In the genomic region with DNA sequence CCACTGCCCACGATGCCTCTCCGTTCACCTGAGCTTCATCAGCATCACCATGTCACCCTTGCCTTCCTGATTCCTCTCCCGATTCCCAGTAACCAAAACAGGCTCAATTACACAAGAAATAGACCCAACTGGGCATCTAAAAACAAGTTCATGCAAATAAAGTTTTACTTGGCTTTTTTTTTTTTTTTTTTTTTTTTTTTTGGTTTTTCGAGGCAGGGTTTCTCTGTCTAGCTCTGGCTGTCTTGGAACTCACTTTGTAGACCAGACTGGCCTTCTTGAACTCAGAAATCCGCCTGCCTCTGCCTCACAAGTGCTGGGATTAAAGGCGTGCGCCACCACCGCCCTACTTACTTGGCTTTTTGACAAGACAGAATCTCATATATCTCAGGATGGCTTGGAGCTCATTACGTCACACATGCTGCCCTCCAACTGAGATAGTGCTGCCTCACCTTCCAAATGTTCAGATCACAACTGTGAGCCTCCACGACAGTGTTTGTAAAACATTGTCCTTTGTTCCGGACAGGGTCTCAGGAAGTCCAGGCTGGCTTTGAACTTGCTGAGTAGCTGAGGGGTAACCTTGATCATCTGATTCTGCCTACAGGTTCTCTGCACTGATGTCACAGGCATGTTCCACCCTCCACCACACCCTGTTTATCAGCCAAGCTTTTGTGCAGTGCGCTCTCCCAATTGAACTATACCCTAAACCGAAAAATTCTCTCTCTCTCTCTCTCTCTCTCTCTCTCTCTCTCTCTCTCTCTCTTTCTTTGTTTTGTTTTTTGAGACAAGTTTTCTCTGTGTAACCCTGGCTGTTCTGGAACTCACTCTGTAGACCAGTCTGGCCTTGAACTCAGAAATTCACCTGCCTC, we compare ENCODE assay signal across 11 mouse cellular contexts. TPM values are rescaled to one million over a fixed set of nuclear protein-coding genes. Genes with fewer than 3 reads are reported as not detected.
DNase-seq lines count a peak whose midpoint lies in the region; ATAC-seq and TF ChIP-seq lines count a peak whose summit lies in the region.
"Had no signal": no experiment of that assay in that cellular context is flagged by ENCODE, and none has a peak within 500 bp of the region (broad histone marks: within the 10 kb centered on the region; RNA-seq: fewer than 3 reads in every experiment).

No protein-coding gene starts in this region.

- WGBS in heart, embryonic 11.5 days (ENCODE audit: insufficient replicate concordance): 65% methylated on average over 13 of the region's 13 CpGs
- 68% methylated on average over 13 of the region's 13 CpGs for WGBS in hindbrain, embryonic 11.5 days

- no peak for ATAC-seq in heart, embryonic 11.5 days (replicated peaks; ENCODE audit: insufficient number of reproducible peaks, low FRiP score, low TSS enrichment)
- no peak for ATAC-seq in G1E (ENCODE audit: extremely low read depth, insufficient number of reproducible peaks, low FRiP score, poor library complexity, severe bottlenecking)
- ATAC-seq in hindbrain, embryonic 11.5 days (ENCODE audit: low FRiP score): no peak
- 0 out of 2 replicates have a peak, but pooled peaks have one; percentile 20 for ATAC-seq in megakaryocyte-erythroid progenitor cell, adult 5-6 weeks (replicated peaks; ENCODE audit: low FRiP score, low TSS enrichment, poor library complexity, severe bottlenecking)

- no peak for DNase-seq in heart, adult 9 months (ENCODE audit: low spot score in 2 of 2)
- no peak for DNase-seq in G1E (ENCODE audit: low spot score)
- no peak for DNase-seq in hindbrain, embryonic 11.5 days (ENCODE audit: low spot score)
- no peak for DNase-seq in urinary bladder, postnatal 25 days (ENCODE audit: low spot score)
- DNase-seq in lung, postnatal 4 days: no peak
- no peak for DNase-seq in adrenal gland, postnatal 36 days

- H3K4me2 ChIP-seq in heart, embryonic 11.5 days: peak overlapping the region; percentile 78
- H3K4me2 ChIP-seq in hindbrain, embryonic 11.5 days (replicated peaks; ENCODE audit: low read depth, low read length): peak overlapping the region; percentile 90

- H3K4me1 ChIP-seq in heart, embryonic 11.5 days (ENCODE audit: control insufficient read depth, insufficient read depth, low read length): peaks cover 18% of the 10 kb centered on the region
- peaks cover 24% of the 10 kb centered on the region for H3K4me1 ChIP-seq in G1E (ENCODE audit: insufficient read depth, low read depth, low read length)
- H3K4me1 ChIP-seq in hindbrain, embryonic 11.5 days (replicated peaks; ENCODE audit: control insufficient read depth, insufficient read depth, low read length): peaks cover 14% of the 10 kb centered on the region

- H3K36me3 ChIP-seq in heart, embryonic 11.5 days (ENCODE audit: control insufficient read depth, insufficient read depth, low read length): no peaks in the 10 kb centered on the region
- H3K36me3 ChIP-seq in G1E (replicated peaks): no peaks in the 10 kb centered on the region
- no peaks in the 10 kb centered on the region for H3K36me3 ChIP-seq in hindbrain, embryonic 11.5 days (ENCODE audit: control insufficient read depth, insufficient read depth, low read length)

- no peak for TF ChIP-seq CTCF in G1E (IDR thresholded peaks at IDR 0.05; ENCODE audit: low read depth, low read length)

- H3K27me3 ChIP-seq in heart, embryonic 11.5 days (ENCODE audit: control insufficient read depth, insufficient read depth, low read length): peaks cover 71% of the 10 kb centered on the region
- H3K27me3 ChIP-seq in G1E (ENCODE audit: insufficient read depth, low read length): peaks cover 59% of the 10 kb centered on the region
- peaks cover 31% of the 10 kb centered on the region for H3K27me3 ChIP-seq in hindbrain, embryonic 11.5 days (ENCODE audit: control insufficient read depth, insufficient read depth, low read length)

- no peak overlapping the region for H3K4me3 ChIP-seq in heart, embryonic 11.5 days (ENCODE audit: low read depth, low read length)
- H3K4me3 ChIP-seq in G1E (ENCODE audit: low read depth, low read length): peak overlapping the region; percentile 56; the same call in 1 of the 2 replicates
- H3K4me3 ChIP-seq in hindbrain, embryonic 11.5 days (ENCODE audit: low read depth, low read length): peak overlapping the region; percentile 63; the same call in 1 of the 2 replicates
- H3K4me3 ChIP-seq: myocyte had no signal

- no peak overlapping the region for H3K27ac ChIP-seq in heart, embryonic 11.5 days (ENCODE audit: low read depth, low read length)
- H3K27ac ChIP-seq in hindbrain, embryonic 11.5 days (ENCODE audit: low read depth, low read length): no peak overlapping the region

- no peak overlapping the region for H3K9ac ChIP-seq in heart, embryonic 11.5 days (ENCODE audit: low read depth, low read length)
- peak overlapping the region; percentile 79; the same call in 1 of the 2 replicates for H3K9ac ChIP-seq in hindbrain, embryonic 11.5 days (ENCODE audit: low read depth, low read length)

- H3K9me3 ChIP-seq in heart, embryonic 11.5 days (replicated peaks; ENCODE audit: control insufficient read depth, low read length): no peaks in the 10 kb centered on the region
- no peaks in the 10 kb centered on the region for H3K9me3 ChIP-seq in G1E (replicated peaks)
- H3K9me3 ChIP-seq in hindbrain, embryonic 11.5 days (ENCODE audit: control insufficient read depth, low read length): no peaks in the 10 kb centered on the region

RNA-seq across cellular contexts. Expression of gene Mast1, which starts 0.7 kb away (rescaled TPM):
- polyA plus RNA-seq in heart, embryonic 11.5 days (2014; fragmentation: Nextera tagmentation; extraction: Ambion mirVana): 0.27 TPM in 1 of 2 replicates, not detected in the other
- total RNA-seq in G1E (2014; fragmentation: Nextera tagmentation): not detected in 2 replicates
- total RNA-seq in G1E (2017): 0.23 and 0.27 TPM in 2 replicates
- polyA plus RNA-seq in G1E (2012): 0.16 and 0.25 TPM in 2 replicates
- 10.2 and 11.4 TPM in 2 replicates for polyA plus RNA-seq in hindbrain, embryonic 11.5 days (2014; fragmentation: Nextera tagmentation; extraction: Ambion mirVana)
- 0.45 TPM in 1 of 2 replicates, not detected in the other for total RNA-seq in megakaryocyte-erythroid progenitor cell, adult 5-6 weeks (2014; fragmentation: Nextera tagmentation)
- total RNA-seq in megakaryocyte-erythroid progenitor cell, adult 5-6 weeks (2017): 0.42 TPM in 1 of 2 replicates, not detected in the other
- total RNA-seq in adrenal gland, postnatal 36 days (2021): 1 to 10 TPM; 1.0 to 1.3 TPM
- polyA plus RNA-seq: myocyte had no signal

RNA-seq across cellular contexts. Expression of gene Rtbdn, which starts 8.9 kb away (rescaled TPM):
- not detected in 2 replicates for polyA plus RNA-seq in heart, embryonic 11.5 days (2014; fragmentation: Nextera tagmentation; extraction: Ambion mirVana)
- not detected in 2 replicates for total RNA-seq in G1E (2014; fragmentation: Nextera tagmentation)
- 0.11 and 0.12 TPM in 2 replicates for total RNA-seq in G1E (2017)
- polyA plus RNA-seq in G1E (2012): not detected in 2 replicates
- polyA plus RNA-seq in hindbrain, embryonic 11.5 days (2014; fragmentation: Nextera tagmentation; extraction: Ambion mirVana): 0.14 TPM in 1 of 2 replicates, not detected in the other
- total RNA-seq in megakaryocyte-erythroid progenitor cell, adult 5-6 weeks (2014; fragmentation: Nextera tagmentation): not detected in 2 replicates
- total RNA-seq in megakaryocyte-erythroid progenitor cell, adult 5-6 weeks (2017): not detected in 2 replicates
- not detected for total RNA-seq in adrenal gland, postnatal 36 days (2021)
- total RNA-seq: adrenal gland, adult 2 months had no signal
- polyA plus RNA-seq: myocyte had no signal

RNA-seq across cellular contexts. Expression of gene Dnase2a, which starts 29.5 kb away (rescaled TPM):
- 4.3 and 5.4 TPM in 2 replicates for polyA plus RNA-seq in heart, embryonic 11.5 days (2014; fragmentation: Nextera tagmentation; extraction: Ambion mirVana)
- total RNA-seq in G1E (2014; fragmentation: Nextera tagmentation) (116 and 118 TPM in 2 replicates), G1E (2017) (147 and 170 TPM in 2 replicates)
- 40.2 and 75.0 TPM in 2 replicates for polyA plus RNA-seq in G1E (2012)
- 5.8 and 6.4 TPM in 2 replicates for polyA plus RNA-seq in hindbrain, embryonic 11.5 days (2014; fragmentation: Nextera tagmentation; extraction: Ambion mirVana)
- total RNA-seq in megakaryocyte-erythroid progenitor cell, adult 5-6 weeks (2014; fragmentation: Nextera tagmentation): 29.1 and 38.8 TPM in 2 replicates
- 26.7 and 42.2 TPM in 2 replicates for total RNA-seq in megakaryocyte-erythroid progenitor cell, adult 5-6 weeks (2017)
- total RNA-seq in adrenal gland, postnatal 36 days (2021): 10 to 100 TPM in 1 of 2 experiments, 1 to 10 TPM in 1; 9.5 to 10.3 TPM

RNA-seq across cellular contexts. Expression of gene Gm49661, which starts 31.4 kb away (rescaled TPM):
- polyA plus RNA-seq in heart, embryonic 11.5 days (2014; fragmentation: Nextera tagmentation; extraction: Ambion mirVana): not detected in 2 replicates
- total RNA-seq in G1E (2014; fragmentation: Nextera tagmentation) (not detected in 2 replicates), G1E (2017) (not detected in 2 replicates)
- not detected in 2 replicates for polyA plus RNA-seq in G1E (2012)
- not detected in 2 replicates for polyA plus RNA-seq in hindbrain, embryonic 11.5 days (2014; fragmentation: Nextera tagmentation; extraction: Ambion mirVana)
- not detected in 2 replicates for total RNA-seq in megakaryocyte-erythroid progenitor cell, adult 5-6 weeks (2014; fragmentation: Nextera tagmentation)
- not detected in 2 replicates for total RNA-seq in megakaryocyte-erythroid progenitor cell, adult 5-6 weeks (2017)
- 1 to 10 TPM in 1 of 2 experiments, not detected in 1; 1.5 TPM for total RNA-seq in adrenal gland, postnatal 36 days (2021)
- total RNA-seq: layer of hippocampus, postnatal 25 days had no signal
- polyA plus RNA-seq: adrenal gland, adult 2 months; myocyte had no signal

RNA-seq across cellular contexts. Expression of gene Prdx2, which starts 31.5 kb away (rescaled TPM):
- 862 and 992 TPM in 2 replicates for polyA plus RNA-seq in heart, embryonic 11.5 days (2014; fragmentation: Nextera tagmentation; extraction: Ambion mirVana)
- 134 and 185 TPM in 2 replicates for total RNA-seq in G1E (2014; fragmentation: Nextera tagmentation)
- 299 and 388 TPM in 2 replicates for total RNA-seq in G1E (2017)
- 19.6 and 86.4 TPM in 2 replicates for polyA plus RNA-seq in G1E (2012)
- 1,367 and 1,409 TPM in 2 replicates for polyA plus RNA-seq in hindbrain, embryonic 11.5 days (2014; fragmentation: Nextera tagmentation; extraction: Ambion mirVana)
- total RNA-seq in megakaryocyte-erythroid progenitor cell, adult 5-6 weeks (2014; fragmentation: Nextera tagmentation): 898 and 1,004 TPM in 2 replicates
- 1,011 and 1,021 TPM in 2 replicates for total RNA-seq in megakaryocyte-erythroid progenitor cell, adult 5-6 weeks (2017)
- total RNA-seq in adrenal gland, postnatal 36 days (2021): 100 to 1,000 TPM; 651 to 659 TPM
